Mouse (Mus musculus): ENCODE measurements at regions not wholly inside any gene's neighbourhood (a gene's known extent, or its start where the extent isn't known, plus 50 kb on each side); places are given as distances from the start of the nearest gene placed in this dataset.

- Histone ChIP-seq H3K9me3 (replicated peaks) (no peaks in the 10 kb centered on the region), H3K4me3 (replicated peaks) (no peak overlapping the region), H3K9ac (no peak overlapping the region), H3K27ac (replicated peaks) (no peak overlapping the region), H3K27me3 (no peaks in the 10 kb centered on the region), H3K4me1 (no peaks in the 10 kb centered on the region), H3K4me2 (replicated peaks) (no peak overlapping the region), H3K36me3 (no peaks in the 10 kb centered on the region)
- 66% methylated on average over 1 of the region's 1 CpGs for WGBS
- no peak for ATAC-seq (ENCODE audit: insufficient number of reproducible peaks, low FRiP score, low TSS enrichment, low read depth)
These were observed 115.0 kb downstream of the Gm10295 start for GRCm38 (mm10) chr7:71236334-71236733.

GRCm38 (mm10) chr7:71234176-71234769 lies 117.0 kb downstream of the Gm10295 start:
- H3K9ac ChIP-seq: no peak overlapping the region
- no peak for ATAC-seq (ENCODE audit: insufficient number of reproducible peaks, low FRiP score, low TSS enrichment, low read depth)
- H3K9me3 ChIP-seq (replicated peaks): no peaks in the 10 kb centered on the region
- WGBS: 62% methylated on average over 5 of the region's 5 CpGs
- H3K4me3 ChIP-seq (replicated peaks): no peak overlapping the region
- H3K36me3 ChIP-seq: no peaks in the 10 kb centered on the region
- H3K4me1 ChIP-seq: no peaks in the 10 kb centered on the region
- H3K27ac ChIP-seq (replicated peaks): no peak overlapping the region
- H3K27me3 ChIP-seq: no peaks in the 10 kb centered on the region
- H3K4me2 ChIP-seq (replicated peaks): no peak overlapping the region

DNA sequence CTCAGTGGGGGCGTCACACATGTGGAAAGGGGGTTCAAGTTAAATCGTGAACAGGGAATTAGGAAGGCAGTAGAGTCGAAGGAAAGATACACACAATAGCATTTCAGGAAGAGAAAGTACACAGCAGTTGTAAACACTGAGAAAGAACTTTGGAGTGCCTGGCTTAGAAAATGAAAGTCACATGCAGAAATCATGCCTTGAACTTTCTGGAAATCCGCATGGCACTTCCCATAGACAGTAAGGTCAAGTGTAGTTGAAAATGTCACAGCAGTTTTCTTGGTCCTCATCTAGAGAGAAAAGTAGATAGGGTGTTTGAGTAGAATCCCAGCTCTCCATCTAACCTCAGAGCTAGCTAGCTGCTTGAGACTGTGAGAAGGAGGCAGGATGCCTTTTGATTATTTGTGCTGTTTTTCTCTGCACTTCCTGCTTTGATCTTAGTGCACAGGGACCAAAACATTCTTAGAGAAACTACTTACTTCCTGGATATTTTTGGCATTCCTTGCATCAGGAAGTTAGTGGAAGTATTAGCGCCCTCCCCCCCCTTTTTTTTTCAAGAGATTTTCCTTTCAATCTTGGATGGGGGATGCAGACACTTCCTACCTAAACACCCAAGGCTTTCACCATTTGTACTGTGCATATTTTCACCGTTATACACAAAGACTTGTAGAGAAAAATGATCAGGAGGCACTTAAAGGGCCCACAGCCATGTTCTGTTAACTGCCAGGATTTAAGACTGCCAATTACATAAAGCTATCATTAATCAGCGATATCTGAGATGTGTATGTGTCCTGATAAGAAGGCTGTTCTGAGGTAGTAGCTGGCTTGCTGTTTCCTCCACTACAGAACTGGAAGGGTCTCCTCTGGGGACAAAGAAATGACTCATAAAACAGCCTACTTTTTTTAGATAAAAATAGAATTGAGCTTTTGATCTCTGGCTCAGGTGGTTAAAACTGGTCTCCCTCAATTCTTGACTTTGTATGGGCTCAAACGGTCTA lies 118.2 kb downstream of the Gm10295 start:
- Histone ChIP-seq H3K4me2 (replicated peaks) (no peak overlapping the region), H3K4me1 (no peaks in the 10 kb centered on the region), H3K9ac (no peak overlapping the region), H3K36me3 (no peaks in the 10 kb centered on the region), H3K9me3 (replicated peaks) (no peaks in the 10 kb centered on the region), H3K27me3 (no peaks in the 10 kb centered on the region), H3K27ac (replicated peaks) (no peak overlapping the region), H3K4me3 (replicated peaks) (no peak overlapping the region)
- WGBS: 62% methylated on average over 8 of the region's 8 CpGs
- no peak for ATAC-seq (ENCODE audit: insufficient number of reproducible peaks, low FRiP score, low TSS enrichment, low read depth)

DNA sequence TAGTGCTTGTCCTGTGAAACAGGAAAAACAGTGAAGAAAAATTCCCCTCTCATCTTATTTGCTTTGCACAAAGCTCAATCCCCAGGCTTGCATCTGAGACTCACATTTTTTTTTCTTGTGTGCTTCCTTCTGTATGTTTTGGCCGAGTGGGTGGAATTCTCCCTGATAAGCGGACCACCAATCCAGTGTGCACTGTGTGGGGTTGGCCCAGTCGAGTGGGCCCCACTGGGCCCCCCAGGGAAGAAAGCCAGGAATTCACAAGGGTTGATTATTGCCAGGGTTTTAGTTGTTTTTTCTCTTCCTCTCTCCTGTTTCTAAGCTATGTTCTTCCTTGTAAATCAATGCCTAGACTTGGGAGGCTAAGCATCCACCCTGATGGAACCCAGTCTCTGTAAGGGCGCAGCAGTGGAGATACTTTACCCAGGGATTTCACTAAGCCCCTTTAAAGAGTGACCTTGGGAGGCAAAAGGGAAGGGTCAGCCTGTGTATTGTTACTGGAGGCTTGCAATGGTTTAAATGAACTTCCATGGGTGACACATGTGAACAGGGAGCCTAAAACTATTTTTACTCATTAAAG lies 120.3 kb downstream of the Gm10295 start:
- H3K36me3 ChIP-seq: no peaks in the 10 kb centered on the region
- H3K4me2 ChIP-seq (replicated peaks): no peak overlapping the region
- H3K9me3 ChIP-seq (replicated peaks): no peaks in the 10 kb centered on the region
- no peak overlapping the region for H3K27ac ChIP-seq (replicated peaks)
- no peak overlapping the region for H3K9ac ChIP-seq
- H3K4me1 ChIP-seq: no peaks in the 10 kb centered on the region
- ATAC-seq (ENCODE audit: insufficient number of reproducible peaks, low FRiP score, low TSS enrichment, low read depth): no peak
- H3K27me3 ChIP-seq: no peaks in the 10 kb centered on the region
- WGBS: 58% methylated on average over 4 of the region's 4 CpGs
- no peak overlapping the region for H3K4me3 ChIP-seq (replicated peaks)

- no peak overlapping the region for H3K9ac ChIP-seq
- H3K9me3 ChIP-seq (replicated peaks): no peaks in the 10 kb centered on the region
- no peak for ATAC-seq (ENCODE audit: insufficient number of reproducible peaks, low FRiP score, low TSS enrichment, low read depth)
- no peaks in the 10 kb centered on the region for H3K27me3 ChIP-seq
- no peak overlapping the region for H3K4me3 ChIP-seq (replicated peaks)
- no peaks in the 10 kb centered on the region for H3K4me1 ChIP-seq
- no peaks in the 10 kb centered on the region for H3K36me3 ChIP-seq
- H3K4me2 ChIP-seq (replicated peaks): no peak overlapping the region
- 57% methylated on average over 3 of the region's 3 CpGs for WGBS
- H3K27ac ChIP-seq (replicated peaks): no peak overlapping the region
These were observed 122.1 kb downstream of the Gm10295 start for GRCm38 (mm10) chr7:71229183-71229582.

DNA sequence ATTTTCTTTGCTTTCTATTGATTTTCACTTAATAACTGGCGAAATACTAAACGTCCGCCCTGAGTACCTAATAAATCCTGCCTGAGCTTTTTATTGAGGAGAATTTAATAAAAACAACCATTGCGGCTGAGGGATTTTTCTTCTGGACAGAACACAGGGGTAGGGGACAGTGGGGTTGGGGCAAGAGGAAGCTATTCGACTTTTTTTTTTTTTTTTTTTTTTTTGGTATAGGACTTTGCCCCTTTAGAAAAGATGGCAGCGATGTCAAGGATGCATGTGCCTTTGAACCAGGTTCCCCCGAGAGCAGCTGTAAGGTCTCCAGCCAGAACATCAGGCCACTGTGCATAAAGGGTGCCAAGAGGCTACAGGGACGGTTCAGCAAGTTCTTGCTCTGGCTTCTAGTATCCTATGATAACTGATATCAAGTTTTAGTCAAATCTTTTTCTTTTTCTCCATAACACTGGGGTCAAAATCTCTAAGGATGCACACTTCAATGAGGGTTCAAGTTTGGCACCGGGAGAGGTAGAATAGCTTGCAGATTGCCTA lies 126.9 kb downstream of the Gm10295 start:
- no peak for ATAC-seq (ENCODE audit: insufficient number of reproducible peaks, low FRiP score, low TSS enrichment, low read depth)
- Histone ChIP-seq H3K27me3 (no peaks in the 10 kb centered on the region), H3K27ac (replicated peaks) (no peak overlapping the region), H3K9ac (no peak overlapping the region), H3K4me3 (replicated peaks) (no peak overlapping the region), H3K9me3 (replicated peaks) (no peaks in the 10 kb centered on the region), H3K4me1 (no peaks in the 10 kb centered on the region), H3K4me2 (replicated peaks) (no peak overlapping the region), H3K36me3 (no peaks in the 10 kb centered on the region)
- WGBS: 92% methylated on average over 9 of the region's 9 CpGs

DNA sequence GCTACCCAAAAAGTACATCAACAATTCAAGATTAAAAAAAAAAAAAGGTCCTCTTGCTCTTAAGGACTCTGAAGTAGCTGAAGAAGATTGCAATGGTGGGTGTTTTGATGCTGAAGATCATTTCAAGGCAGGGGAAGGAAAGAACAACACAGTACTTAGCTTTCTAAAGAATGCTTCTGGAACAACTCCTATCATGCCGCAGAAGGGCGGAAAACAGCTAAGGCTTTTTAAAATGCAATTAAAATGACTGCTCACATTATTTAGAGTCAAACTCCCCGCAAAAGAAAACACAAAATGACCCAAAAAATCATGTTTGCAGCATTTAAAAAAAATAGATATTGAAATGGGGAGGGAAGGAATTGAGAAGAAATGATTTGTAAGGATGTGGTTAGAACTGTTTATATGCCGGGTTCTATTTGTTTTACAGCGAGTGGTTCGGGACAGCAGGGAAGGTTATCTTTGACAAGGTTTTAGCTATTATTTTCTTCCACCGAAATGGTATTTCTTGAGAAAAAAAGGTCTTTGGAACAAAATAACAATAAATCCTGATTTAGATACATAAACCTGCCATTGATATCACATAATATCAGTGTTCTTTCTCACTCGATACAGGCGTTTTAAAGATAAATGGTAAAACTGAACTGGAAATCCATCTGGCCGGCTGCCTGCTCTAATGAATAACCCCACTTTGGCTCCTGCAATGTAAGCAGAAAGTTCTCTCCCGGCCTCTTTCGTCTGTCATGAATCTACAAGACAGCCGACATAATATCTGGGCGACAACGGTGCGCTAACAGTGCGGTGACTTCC lies 127.6 kb downstream of the Gm10295 start:
- no peaks in the 10 kb centered on the region for H3K9me3 ChIP-seq (replicated peaks)
- H3K27me3 ChIP-seq: no peaks in the 10 kb centered on the region
- ATAC-seq (ENCODE audit: insufficient number of reproducible peaks, low FRiP score, low TSS enrichment, low read depth): no peak
- H3K4me3 ChIP-seq (replicated peaks): no peak overlapping the region
- WGBS: 84% methylated on average over 17 of the region's 17 CpGs
- H3K9ac ChIP-seq: no peak overlapping the region
- H3K27ac ChIP-seq (replicated peaks): no peak overlapping the region
- no peak overlapping the region for H3K4me2 ChIP-seq (replicated peaks)
- H3K4me1 ChIP-seq: no peaks in the 10 kb centered on the region
- no peaks in the 10 kb centered on the region for H3K36me3 ChIP-seq

DNA sequence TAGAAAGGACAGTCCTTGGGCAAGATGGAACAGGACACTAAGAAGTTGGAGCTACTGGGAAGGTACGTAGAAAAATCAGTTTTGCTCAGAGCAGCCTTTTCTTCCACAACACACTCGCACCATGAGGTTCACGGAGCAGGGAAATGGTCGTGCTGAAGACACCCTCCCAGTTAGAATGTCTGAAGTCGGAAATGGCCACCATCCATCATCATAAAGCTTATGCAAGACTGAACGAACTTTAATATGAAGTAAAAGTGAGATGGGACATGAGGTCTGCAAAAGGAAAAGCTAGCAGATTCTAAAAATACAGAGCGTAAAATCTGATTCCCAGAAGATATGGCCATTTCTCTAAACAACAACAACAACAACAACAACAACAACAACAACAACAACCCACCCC lies 133.9 kb downstream of the Gm10295 start:
- H3K36me3 ChIP-seq: no peaks in the 10 kb centered on the region
- no peaks in the 10 kb centered on the region for H3K27me3 ChIP-seq
- ATAC-seq (ENCODE audit: insufficient number of reproducible peaks, low FRiP score, low TSS enrichment, low read depth): no peak
- no peak overlapping the region for H3K4me3 ChIP-seq (replicated peaks)
- no peaks in the 10 kb centered on the region for H3K9me3 ChIP-seq (replicated peaks)
- H3K27ac ChIP-seq (replicated peaks): no peak overlapping the region
- no peak overlapping the region for H3K4me2 ChIP-seq (replicated peaks)
- no peak overlapping the region for H3K9ac ChIP-seq
- WGBS: 85% methylated on average over 7 of the region's 7 CpGs
- no peaks in the 10 kb centered on the region for H3K4me1 ChIP-seq

DNA sequence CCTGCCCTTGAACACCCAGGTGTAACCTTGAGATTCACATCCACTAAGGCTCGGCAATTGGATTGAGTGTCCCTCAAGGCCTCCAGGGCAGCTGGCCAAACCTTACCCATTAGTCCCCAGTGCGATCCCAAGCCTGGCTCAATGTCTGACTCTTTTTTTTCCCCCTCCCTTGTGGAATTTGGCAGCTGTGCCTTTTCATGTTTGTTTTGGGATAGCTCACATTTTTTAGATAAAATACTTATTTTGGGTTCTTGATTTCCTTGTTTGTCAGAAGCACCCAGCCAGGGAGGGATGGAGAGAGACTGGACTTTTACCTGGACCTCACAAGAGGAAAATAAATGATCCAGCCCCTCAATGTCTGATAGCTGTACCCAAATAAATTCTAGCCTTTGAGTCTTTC lies 134.5 kb downstream of the Gm10295 start:
- H3K9ac ChIP-seq: no peak overlapping the region
- H3K4me1 ChIP-seq: no peaks in the 10 kb centered on the region
- ATAC-seq (ENCODE audit: insufficient number of reproducible peaks, low FRiP score, low TSS enrichment, low read depth): no peak
- 58% methylated on average over 2 of the region's 2 CpGs for WGBS
- no peak overlapping the region for H3K27ac ChIP-seq (replicated peaks)
- H3K36me3 ChIP-seq: no peaks in the 10 kb centered on the region
- no peaks in the 10 kb centered on the region for H3K27me3 ChIP-seq
- no peak overlapping the region for H3K4me2 ChIP-seq (replicated peaks)
- no peaks in the 10 kb centered on the region for H3K9me3 ChIP-seq (replicated peaks)
- no peak overlapping the region for H3K4me3 ChIP-seq (replicated peaks)

- H3K9ac ChIP-seq: no peak overlapping the region
- H3K27ac ChIP-seq (replicated peaks): no peak overlapping the region
- 69% methylated on average over 13 of the region's 13 CpGs for WGBS
- H3K4me3 ChIP-seq (replicated peaks): no peak overlapping the region
- no peak for ATAC-seq (ENCODE audit: insufficient number of reproducible peaks, low FRiP score, low TSS enrichment, low read depth)
- H3K36me3 ChIP-seq: no peaks in the 10 kb centered on the region
- no peaks in the 10 kb centered on the region for H3K27me3 ChIP-seq
- no peaks in the 10 kb centered on the region for H3K9me3 ChIP-seq (replicated peaks)
- no peaks in the 10 kb centered on the region for H3K4me1 ChIP-seq
- no peak overlapping the region for H3K4me2 ChIP-seq (replicated peaks)
These were observed 136.7 kb downstream of the Gm10295 start for GRCm38 (mm10) chr7:71214500-71215055.

All from embryonic facial prominence, embryonic 15.5 days (tissue).